Mouse (Mus musculus) lung, postnatal 0 days (tissue): ENCODE data around the gene Slc26a8.

ENCODE experiments used
- CTCF ChIP-seq: IDR thresholded peaks from 2 replicates; pipeline ENCODE4 v1.5.1; 2016; ENCODE audit warnings: antibody characterized with exemption, mild to moderate bottlenecking
- EP300 ChIP-seq: IDR thresholded peaks from 2 replicates; pipeline ENCODE4 v1.6.1; 2016; ENCODE audit warnings: antibody characterized with exemption, mild to moderate bottlenecking, control low read depth

DNA sequence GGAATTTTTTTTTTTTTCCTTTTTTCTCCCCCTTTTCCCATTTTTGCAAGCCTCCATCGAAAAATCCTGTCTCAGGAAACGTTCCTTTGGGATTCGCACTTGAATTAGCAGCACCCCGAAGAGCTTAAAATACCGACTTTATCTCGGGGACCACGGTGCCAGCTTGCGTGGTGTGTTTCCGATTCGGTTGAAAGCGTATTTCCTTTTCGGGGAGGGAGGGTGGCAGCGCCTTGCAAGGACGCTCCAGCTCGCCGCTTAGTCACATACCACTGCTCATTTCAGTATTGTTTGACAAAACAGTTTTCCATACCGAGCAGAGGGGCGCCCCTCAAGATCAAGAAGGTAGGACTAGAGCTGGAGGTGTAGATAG is 2.3 kb upstream of the Slc26a8 start:
- TF ChIP-seq CTCF, result no peak
- peak; percentile 31; the same call in 1 of the 2 replicates for TF ChIP-seq EP300
